Mouse (Mus musculus): ENCODE data around the gene Olfr459. TPM values are rescaled to one million over a fixed set of nuclear protein-coding genes. Genes with fewer than 3 reads are reported as not detected.

Gene Olfr459
- polyA plus RNA-seq (2015; fragmentation: Illumina TruSeq; extraction: RNeasy Lipid Tissue Mini Kit (QIAGEN cat#74804); ENCODE audit: insufficient read depth, low read depth, low replicate concordance), result not detected

GRCm38 (mm10) chr6:41775077-41775476, at the start of gene Olfr459:
TSS of gene Olfr459 (minus strand) at chr6:41775177.

Other genes with a start within 250 kb of the Olfr459 start
- 2.8 TPM for gene Ephb6, start 169.7 kb downstream of the Olfr459 start, polyA plus RNA-seq (2015; fragmentation: Illumina TruSeq; extraction: RNeasy Lipid Tissue Mini Kit (QIAGEN cat#74804); ENCODE audit: insufficient read depth, low read depth, low replicate concordance)
- gene Trpv6, start 138.8 kb downstream of the Olfr459 start, polyA plus RNA-seq (2015; fragmentation: Illumina TruSeq; extraction: RNeasy Lipid Tissue Mini Kit (QIAGEN cat#74804); ENCODE audit: insufficient read depth, low read depth, low replicate concordance), result 1.3 TPM
- gene Trpv5, start 94.4 kb downstream of the Olfr459 start, polyA plus RNA-seq (2015; fragmentation: Illumina TruSeq; extraction: RNeasy Lipid Tissue Mini Kit (QIAGEN cat#74804); ENCODE audit: insufficient read depth, low read depth, low replicate concordance), result not detected
- gene Llcfc1, start 90.7 kb downstream of the Olfr459 start, polyA plus RNA-seq (2015; fragmentation: Illumina TruSeq; extraction: RNeasy Lipid Tissue Mini Kit (QIAGEN cat#74804); ENCODE audit: insufficient read depth, low read depth, low replicate concordance), result not detected
- gene Kel, start 70.8 kb downstream of the Olfr459 start, polyA plus RNA-seq (2015; fragmentation: Illumina TruSeq; extraction: RNeasy Lipid Tissue Mini Kit (QIAGEN cat#74804); ENCODE audit: insufficient read depth, low read depth, low replicate concordance), result not detected
- not detected for gene Pip, start 72.4 kb upstream of the Olfr459 start, polyA plus RNA-seq (2015; fragmentation: Illumina TruSeq; extraction: RNeasy Lipid Tissue Mini Kit (QIAGEN cat#74804); ENCODE audit: insufficient read depth, low read depth, low replicate concordance)
- gene Sval2, start 77.8 kb upstream of the Olfr459 start, polyA plus RNA-seq (2015; fragmentation: Illumina TruSeq; extraction: RNeasy Lipid Tissue Mini Kit (QIAGEN cat#74804); ENCODE audit: insufficient read depth, low read depth, low replicate concordance), result not detected
- gene Sval1, start 176.5 kb upstream of the Olfr459 start, polyA plus RNA-seq (2015; fragmentation: Illumina TruSeq; extraction: RNeasy Lipid Tissue Mini Kit (QIAGEN cat#74804); ENCODE audit: insufficient read depth, low read depth, low replicate concordance), result not detected
- gene Sval3, start 193.0 kb upstream of the Olfr459 start, polyA plus RNA-seq (2015; fragmentation: Illumina TruSeq; extraction: RNeasy Lipid Tissue Mini Kit (QIAGEN cat#74804); ENCODE audit: insufficient read depth, low read depth, low replicate concordance), result not detected